Mouse (Mus musculus): ENCODE measurements at regions not wholly inside any gene's neighbourhood (a gene's known extent, or its start where the extent isn't known, plus 50 kb on each side); places are given as distances from the start of the nearest gene placed in this dataset.
A peak's percentile ranks its signal among the peaks of the same experiment; 100 is the strongest.

GRCm38 (mm10) chr13:73405720-73406629, 61.0 kb upstream of the Lpcat1 start:
- DNase-seq: peak; percentile 47

GRCm38 (mm10) chr13:73400921-73401320, 66.1 kb upstream of the Lpcat1 start:
- DNase-seq: no peak

- no peak for DNase-seq
Measured at GRCm38 (mm10) chr13:73397033-73397432, 68.7 kb upstream of the Ndufs6 start.

DNA sequence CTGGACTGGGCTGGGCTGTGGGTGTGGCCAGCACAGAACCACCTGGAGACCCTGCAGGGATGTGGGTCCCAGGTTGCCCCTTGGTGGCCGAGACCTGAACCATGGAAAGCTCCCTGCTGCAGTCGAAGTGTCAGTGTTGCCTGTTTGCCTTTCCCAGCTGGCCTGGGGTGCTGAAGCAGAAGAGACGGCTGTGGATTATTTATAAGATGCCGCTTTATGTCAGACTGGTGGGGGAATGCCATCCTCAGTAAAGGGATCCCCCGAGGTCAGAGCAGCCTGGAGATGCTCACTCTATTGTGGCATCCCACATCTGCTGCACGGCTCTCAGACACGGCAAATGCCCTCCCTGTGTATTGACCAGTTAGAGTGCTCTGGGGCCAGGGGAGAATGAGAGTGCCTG, 67.5 kb upstream of the Ndufs6 start:
- no peak for DNase-seq

DNA sequence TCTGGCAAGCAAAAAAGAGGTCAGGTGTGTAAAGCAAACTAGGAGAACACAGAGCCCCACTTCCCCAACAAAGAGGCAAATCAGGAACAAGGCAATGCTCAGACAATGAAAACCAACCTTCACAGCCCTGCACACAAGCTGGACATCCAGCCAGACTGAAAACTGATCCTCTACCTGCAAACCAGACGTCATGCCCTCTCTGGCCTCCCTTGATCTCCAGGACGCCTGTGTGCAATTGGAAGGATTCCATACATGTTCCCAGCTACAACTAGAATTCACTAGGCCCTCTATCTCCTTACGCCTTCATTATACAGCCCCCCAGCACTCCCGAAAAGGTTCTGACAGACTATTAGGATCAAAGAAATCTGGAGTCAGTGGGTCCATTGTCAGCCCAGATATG, 60.7 kb upstream of the Ndufs6 start:
- DNase-seq: no peak

DNA sequence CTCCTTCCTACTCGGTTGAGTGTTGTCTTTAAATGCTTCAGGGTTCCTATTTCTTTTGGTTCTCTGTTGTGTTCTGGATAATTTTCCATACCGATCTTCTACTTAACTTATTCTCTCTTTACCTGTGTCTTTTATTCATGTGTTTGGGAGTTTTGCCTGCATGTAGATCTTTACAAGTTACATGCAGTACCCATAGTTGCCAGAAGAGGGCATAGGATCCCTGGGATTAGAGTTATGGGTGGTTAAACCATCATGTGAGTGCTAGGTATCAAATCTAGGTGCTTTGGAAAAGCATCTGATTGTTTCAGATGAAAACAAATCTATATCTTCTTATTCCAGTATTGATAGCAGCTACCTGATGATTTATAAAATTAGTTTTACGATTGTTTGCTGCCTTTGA, 55.2 kb upstream of the Ndufs6 start:
- DNase-seq: peak; percentile 73
